Mouse (Mus musculus) kidney, postnatal 10 days (tissue): ENCODE measurements around the gene Sri.

Source experiments
- DNase-seq: peaks from one replicate; pipeline ENCODE4 v3.0.0; 2021; ENCODE audit warnings: mixed read lengths

The Sri gene

GRCm38 (mm10) chr5:8116561-8117168 is 70.8 kb downstream of the Sri start:
- no peak for DNase-seq
